Mouse (Mus musculus) lung, postnatal 4 days (tissue): ENCODE results near the gene Abca8a.
"Not testable (repeated sequence)": the region's sequence is repeated elsewhere in the genome, so short reads cannot be mapped to it uniquely, and the experiment has no call there.

Source experiments
- DNase-seq, 2 experiments: peaks; one replicate each; pipeline ENCODE4 v3.0.0; 2021

Gene Abca8a

DNA sequence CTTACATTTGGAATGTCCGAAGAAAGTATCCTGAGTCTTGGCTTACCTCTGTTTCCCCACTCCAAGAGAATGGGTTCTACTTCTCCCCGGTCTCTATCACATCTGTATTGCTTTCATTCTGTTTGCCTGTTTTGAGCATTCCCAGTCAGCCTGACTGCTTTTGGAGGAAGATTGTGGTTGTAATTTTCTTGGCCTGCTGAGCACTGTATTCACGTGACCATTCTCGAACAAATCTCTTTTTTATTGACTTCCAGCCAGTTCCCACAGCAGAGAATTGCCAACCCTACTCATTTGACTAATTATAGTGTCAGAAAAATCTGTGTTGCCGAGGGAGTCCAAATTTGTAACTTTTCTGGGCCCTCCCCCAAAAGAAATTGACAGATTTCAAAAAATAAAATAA lies at the start of gene Abca8a:
Abca8a (minus strand) TSS at position 121 of the 400 bp plus-strand sequence.
- DNase-seq, result no peak

DNA sequence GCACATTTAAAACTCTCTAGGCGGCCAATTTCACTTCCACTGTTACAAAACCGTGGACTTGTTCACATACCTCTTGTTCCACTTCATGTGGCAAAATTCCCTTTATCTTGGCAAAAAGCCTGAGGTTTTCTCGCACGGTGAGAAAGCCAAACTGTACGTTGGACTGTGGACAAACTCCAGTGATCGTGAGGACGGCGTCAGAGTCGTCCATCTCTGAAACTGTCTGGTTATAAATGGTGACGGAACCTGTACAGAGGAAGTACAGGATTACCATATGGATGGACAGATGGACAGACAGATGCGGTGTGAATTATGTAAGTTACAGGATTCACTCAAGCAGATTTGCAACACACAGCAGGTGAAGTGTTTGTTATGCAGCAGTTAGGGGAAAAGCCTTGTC lies 49.6 kb upstream of the Abca8a start:
- no peak for DNase-seq

DNA sequence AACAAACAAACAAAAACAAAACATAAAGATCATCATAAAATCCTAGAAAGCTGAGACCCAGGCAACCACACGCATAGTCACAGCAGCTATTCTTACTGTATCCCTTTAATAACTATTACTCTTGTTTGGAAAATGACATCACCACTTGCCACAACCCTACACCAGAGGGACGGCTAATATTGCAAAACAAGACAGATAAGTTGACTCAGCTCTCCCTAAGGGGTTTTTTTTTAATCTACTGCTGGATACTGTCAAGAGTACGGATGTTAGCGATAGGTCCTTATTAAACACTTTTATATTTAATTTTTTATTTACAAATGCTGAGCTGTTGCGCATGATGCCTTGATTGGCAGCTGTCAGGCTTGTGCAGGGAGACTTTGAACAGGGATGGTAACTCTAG lies 35.0 kb upstream of the Abca8a start:
- DNase-seq, result no peak

DNA sequence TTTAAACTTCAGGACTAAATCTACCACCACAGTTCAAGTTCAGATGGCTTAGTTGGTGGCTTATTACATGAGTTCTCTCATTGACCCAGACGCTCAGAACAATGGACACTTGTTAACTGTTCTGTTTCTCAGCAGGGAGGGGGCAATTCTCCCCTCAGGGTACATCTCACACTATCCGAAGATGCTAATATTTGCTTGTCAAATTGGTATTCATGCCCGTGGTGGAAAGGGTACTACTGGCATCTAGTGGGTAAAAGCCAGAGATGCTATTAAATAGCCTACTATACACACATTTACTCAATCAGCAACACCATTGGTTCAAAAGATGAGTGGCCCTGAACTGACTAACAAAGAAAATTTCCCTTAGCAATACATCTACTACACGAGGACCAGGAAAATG lies 15.4 kb upstream of the Abca8a start:
- no peak for DNase-seq

DNA sequence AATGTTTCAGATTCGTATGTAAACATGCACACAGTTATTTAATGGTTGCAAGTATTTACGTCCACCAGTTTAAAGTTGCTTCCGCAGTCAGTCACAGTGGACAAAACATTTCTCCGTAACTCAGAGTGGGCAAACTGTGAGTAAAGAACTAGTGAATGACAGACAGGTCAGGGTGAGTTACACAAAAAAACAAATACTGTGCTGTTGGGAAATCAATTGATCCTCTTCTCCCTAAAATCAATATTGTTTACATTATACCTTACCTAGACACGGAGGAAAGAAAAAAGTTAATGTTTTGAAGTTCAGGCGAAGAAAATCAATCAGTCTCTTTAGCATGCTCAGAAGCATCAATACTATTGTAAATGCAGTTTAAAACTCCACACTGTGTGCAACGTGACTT lies 5.7 kb upstream of the Abca8a start:
- no peak for DNase-seq

DNA sequence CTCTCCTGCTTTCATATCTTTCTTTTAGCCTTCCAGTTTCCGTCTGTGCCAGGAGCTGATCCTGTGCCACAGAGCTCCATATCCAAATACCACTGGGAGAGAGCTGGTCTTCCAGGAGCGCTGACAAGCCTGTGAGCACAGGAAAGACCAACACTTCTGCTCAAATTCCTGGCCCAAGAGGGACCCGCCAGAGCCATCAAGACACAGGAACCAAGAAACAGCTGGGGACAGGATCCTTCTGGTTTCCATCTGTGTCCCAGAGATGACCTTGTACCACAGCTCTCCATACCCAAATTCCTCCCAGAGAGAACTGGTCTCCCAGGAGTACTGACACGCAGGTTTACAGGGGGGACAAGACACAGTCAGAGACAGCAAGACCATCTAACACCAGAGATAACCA lies 3.1 kb upstream of the Abca8a start:
- DNase-seq, result no peak

DNA sequence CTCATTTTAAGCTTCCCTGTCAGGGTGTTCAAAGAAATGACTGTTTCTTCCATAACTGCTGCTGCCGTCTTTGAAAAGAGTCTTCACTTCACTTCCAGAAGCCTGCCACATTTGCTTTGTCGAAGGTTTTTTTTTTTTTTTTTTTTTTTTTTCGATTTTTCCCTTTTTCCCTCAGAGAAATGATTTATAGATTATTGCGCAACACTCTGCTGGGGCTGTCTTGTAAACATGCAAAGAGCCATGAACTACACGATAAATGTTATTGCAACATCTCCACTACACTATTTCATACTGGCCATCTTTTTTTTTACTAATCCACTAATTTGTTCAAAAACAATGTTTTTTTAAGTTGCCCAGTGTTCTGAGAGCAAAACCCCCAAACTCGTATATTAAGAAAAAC lies 1.7 kb upstream of the Abca8a start:
- no peak for DNase-seq

DNA sequence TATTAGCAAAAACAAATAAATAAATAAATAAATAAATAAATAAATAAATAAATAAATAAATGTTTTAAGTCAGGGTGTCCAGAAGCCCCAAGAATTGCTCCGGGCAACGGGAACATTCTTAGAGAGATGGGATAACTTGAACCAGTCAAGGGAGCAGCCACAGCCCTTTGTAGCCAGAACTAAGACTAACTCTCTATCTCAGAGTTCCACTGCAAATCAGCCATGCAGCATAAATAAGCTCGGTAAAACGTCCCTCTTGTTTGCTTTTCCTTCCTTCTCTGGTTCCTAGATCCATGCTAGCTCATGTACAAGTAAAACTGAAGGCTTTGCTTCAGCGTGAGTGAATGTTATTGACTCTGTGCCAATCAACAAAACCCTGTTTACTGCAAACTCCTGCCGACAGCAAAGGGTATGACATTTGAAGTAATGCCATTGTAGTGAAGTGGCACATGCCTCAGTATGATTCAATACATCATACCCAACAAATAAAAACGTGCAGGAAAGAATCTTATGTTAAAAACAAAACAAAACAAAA lies 865 bp downstream of the Abca8a start:
- DNase-seq, result no peak

DNA sequence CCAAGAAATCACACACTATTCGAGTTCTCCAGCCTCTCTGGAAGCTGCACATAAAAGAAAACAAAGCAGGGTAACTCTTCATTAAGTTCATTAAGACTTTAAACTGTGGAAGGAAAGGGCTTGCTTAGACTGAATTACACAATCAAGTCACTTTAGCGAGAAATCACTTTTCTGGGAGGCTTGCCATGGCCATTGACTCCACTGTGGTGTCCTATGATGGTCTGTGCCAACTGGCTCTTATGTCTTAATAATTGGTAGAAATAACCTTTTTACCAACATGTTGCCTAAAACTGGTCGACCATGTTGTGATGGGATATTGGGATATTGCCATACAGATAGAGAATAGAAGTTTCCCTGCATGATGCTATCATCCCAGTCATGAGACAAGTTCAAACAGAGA lies 1.5 kb downstream of the Abca8a start:
- DNase-seq, result peak in 1 of 2 experiments; percentile 8

DNA sequence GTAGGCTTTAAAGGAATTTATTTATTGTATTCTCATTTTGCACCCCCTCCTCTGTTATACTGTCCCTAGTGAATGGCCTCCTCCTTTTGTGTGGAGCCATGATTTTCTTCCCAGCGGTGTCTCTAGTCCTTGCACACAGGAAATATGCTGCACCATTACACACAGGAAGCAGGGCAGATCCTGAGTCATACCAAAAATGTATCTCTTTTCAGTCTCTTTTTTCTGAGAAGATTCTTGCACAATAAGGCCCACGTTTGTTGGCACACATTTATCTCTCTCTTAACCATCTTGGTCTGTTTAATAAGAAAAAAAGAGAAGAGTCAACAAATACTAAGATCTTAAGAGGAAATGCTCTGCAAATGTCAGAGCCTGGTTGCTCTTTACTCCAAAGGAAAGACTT lies 4.5 kb downstream of the Abca8a start:
- no peak for DNase-seq

DNA sequence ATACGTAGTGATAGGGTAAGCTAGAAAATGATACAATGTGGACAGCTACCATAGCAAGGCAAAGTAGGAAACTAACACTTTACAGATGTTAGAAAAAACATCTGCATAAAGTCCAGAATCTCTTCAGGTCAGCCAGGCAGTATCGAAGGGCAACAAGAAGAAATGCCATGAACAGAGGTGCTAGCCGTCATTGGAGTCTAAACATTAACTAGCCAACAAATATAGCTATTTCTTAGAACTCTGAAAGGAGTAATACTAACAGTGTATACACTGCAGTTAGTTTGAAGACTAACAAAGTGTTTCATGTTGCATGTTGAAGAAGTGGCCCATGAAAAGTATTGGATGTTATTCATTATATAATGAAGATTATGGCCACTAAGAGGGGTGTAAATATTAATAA lies 23.6 kb downstream of the Abca8a start:
- no peak for DNase-seq

DNA sequence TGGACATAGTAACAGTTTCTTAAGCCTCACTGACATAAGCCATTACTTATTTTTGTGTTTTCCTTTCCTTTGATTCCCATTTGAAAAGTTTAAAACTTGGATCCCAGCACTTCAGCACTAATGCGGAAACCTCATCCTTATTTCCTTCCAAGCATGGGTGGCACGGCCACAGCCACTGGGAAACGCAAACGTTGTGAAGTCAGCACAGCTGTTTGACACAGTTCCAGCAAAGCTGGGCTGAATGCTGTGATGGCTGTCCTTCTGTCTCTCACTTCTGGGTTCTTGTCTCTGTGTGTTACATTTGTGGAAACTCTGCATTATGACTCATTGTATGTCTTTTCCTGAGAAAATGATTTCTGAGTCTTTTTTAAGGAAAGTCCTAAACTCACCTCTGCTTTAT lies 34.7 kb downstream of the Abca8a start:
- DNase-seq, result no peak

DNA sequence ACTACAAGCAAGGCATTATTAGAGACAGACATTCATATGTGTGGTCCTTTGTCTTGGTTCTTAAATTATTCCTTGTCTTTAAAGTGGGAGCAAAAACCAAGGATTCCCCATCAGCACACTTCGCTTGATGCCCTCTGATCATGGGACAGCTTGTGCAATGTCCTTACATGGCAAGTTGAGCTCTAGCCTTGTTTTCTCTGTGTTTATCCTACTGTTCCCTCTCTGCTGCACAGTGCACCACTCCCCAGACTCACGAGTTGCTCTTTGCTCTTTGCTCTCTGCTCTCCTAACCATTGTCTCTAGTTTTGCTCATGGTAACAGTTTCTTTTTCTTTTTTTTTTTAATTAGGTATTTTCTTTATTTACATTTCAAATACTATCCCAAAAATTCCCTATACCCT lies 35.7 kb downstream of the Abca8a start:
- no peak for DNase-seq

DNA sequence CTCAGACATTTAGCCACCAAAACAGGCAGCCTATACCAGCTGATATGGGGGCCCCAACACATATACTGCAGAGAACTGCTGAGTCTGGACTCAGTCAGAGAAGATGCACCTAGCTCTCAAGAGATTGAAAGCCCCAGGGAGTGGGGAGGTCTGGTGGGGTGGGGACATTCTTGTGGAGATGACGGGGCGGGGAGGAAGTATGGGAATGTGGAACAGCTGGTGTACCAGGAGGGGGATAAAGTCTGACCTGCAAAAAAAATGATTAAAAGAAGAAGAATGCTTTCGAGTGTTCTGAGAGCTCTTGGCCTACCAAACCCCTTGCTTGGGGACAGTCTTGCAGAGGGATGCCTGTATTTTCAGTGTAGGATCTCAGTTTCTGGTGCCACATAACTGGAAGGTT lies 42.1 kb downstream of the Abca8a start:
- no peak for DNase-seq

DNA sequence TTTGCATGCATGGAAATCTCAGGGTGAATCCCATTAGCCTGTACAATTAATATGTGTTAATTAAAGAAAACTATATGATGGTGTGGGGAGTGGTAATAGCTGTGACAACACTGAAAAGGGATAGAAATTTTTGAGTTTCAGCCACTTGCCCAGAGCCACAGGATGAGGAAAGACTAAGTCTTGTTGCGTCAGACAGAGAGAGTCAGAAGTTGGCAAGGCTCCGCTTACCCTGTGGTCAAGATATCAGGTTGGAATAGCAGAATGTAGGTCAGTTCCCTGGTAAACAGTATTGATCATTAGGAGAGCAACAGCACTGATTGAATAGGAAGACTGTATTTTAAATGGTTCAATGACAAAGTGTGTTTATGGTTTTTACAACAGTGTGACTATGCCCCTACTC lies 58.0 kb downstream of the Abca8a start:
- no peak for DNase-seq

DNA sequence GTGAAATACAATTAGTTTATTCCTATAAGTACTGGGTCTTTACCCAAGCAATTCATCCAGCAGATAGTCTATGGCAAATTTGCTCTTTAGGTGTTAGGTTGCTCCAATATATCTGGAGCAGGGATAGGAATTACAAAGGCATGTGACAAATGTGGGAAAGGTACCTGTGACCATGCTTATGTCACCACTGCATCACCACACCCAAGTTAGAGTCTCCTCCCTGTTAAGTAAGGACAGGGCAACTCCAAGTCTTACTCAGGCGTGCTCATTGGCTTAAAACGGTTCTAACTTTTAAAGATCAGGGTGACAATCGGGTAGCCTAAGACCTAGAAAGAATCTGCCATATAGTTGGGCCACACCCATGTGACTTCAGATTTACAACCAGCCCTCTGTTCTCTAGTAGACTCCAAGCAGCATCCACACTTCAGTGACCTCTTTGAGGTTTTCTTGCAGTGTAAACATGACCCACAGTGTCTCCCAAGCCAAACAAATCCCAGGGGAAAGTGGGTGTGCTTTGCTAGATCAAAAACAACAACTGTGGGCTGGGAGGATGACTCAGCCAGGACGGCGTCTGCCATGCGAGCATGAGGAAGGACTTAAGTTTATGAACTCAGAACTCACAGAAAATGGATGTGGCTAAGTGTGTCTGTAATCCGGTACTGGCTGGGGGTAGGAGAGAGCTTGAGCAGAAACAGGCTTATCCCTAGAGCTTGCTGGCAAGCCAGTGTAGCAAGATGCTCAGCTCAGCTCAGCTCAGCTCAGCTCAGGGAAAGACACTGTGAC lies 66.7 kb downstream of the Abca8a start:
- peak; percentile 9 to 32 for DNase-seq

DNA sequence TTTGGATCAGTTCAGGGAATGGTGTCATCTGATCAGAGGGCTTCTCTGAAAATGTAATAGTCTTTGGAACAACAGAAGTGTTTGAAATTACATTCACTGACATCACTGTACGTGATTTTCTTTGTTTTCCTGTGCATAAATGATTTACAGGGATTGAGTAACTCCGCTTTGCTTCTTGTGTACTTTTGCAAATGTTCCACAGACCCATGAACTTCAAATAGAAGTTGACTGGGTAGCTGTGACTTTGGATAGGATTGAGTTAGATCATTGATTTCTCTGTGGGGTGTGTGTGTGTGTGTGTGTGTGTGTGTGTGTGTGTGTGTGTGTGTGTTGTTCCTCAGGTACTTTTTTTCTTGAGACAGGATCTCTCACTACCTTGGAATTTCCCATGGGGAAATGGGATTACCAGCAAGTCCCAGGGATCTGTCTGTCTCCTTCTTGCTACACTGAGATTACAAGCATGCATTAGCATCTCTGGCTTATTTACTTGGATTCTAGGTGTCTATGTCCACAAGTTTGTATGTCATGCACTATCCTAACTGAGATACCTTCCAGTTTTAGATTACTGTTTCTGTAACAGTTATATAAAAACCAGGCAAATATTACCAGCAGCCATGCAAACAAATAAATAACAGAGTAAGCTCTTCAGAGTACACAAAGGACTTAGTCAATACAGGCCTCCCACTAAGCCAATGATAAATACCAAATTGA lies 84.8 kb downstream of the Abca8a start:
- DNase-seq, result no peak

DNA sequence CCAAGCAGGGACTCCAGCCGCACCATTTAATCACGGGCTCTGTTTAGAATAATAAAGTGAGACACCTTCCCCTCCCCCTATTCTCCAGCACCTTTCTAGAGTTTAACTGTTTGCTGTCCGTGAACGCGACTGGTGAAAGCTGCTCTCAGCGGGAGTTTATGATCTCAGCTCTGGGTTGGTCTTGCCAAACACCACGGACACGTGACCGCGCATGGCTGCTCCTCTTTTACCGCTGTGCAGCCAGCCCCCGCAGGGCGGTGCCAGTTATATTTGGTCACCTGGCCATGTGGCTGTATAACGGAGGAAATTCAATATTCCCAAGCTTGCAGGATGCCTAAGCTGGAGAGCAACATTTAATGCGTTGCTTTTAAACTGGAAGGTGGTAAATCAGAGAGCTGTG lies 100.2 kb downstream of the Abca8a start, which contains the start of gene Abca8b:
Abca8b (minus strand) TSS at position 222 of the 400 bp plus-strand sequence.
- DNase-seq, result peak; percentile 56 to 69

DNA sequence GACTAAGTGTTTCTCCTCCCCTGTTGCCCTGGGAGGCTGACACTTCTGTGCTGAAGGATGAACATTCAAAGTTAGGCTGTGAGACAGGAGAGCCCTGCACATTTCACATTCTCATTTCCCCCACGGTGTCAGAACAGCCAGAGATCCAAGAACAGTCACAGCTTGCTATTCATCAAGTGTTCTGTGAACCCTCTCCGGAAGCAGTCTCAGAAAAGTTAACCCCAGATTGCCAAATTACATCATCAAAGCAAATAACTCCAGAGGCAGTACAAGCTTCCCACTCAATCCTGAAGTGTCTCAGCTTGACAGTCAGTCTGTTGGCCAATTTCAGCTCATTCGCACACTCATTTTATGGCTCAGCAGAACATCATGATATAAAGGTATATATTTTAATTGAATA lies 100.8 kb downstream of the Abca8a start:
- DNase-seq, result peak in 1 of 2 experiments; percentile 9

DNA sequence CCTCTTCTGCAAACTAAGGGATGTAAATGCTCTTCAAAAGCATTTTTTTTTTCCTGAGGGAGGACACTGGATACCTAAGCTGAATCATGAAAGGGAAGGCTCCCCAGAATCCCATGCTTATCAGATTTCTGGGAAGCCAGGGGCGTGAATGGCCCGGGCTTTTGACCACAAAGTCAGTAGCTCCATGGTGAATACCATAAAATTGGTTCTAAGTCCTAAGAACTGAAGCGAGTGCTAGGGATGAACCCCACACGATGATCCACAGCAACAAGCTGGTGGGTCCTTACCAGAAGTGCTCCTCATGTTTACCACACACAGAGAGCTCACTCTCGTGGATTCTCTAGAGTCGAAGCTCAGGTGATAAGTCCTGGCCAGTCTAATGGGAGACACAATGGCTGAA lies 101.8 kb downstream of the Abca8a start:
- DNase-seq, result no peak

DNA sequence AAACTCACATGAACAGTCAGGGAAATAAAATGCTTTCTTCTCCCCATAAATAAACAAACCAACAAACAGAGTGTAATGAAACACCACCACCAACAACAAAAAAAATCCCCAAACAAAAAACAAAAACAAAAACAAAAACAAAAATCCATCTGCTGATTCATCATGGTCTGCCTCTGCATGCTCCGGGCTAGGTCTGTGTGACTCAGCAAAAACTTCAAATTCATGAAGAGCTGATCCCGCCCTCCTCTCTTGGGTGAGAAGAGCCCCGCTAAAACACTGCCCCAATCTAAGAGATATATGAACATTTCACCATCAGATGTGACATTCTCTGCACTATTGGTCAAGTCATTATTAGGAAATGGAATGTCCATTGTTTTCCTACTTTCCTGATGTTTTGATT lies 104.5 kb downstream of the Abca8a start:
- no peak for DNase-seq

DNA sequence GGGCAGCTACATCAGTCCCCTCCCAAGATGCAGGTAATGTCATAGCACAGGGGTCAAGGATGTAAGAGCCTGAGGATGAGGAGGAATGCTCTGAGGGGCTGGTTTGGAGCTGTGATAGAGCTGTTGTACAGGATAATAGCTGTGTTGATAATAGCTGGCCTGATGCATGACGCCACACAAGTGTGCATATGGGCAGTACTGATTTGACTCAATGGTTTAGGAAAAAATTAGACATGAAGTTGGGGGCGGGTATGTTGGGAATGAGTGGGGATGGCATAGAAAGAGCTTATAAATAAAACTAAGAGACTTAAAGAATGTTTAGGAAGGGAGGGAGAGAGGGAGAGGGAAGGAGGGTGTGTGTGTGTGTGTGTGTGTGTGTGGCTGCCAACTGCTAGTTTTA lies 105.5 kb downstream of the Abca8a start:
- DNase-seq, result no peak

DNA sequence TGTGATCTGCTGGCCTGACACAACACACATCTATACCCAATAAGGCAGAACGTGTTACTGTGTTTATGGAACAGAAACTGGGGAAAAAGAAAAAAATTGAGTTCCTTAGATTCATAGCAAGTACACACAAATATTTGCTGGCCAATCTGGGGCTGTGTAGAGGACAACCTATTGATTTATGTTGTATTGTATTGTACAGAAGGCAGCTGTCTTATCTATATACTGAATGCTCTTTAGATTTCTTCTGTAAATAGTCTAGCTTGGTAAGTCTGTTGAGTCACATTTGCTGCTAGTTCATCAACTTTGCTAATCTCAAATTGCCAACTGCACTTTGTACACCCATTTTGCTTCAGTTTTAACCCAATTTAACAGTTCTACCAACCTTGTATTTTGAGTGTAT lies 107.6 kb downstream of the Abca8a start:
- no peak for DNase-seq

DNA sequence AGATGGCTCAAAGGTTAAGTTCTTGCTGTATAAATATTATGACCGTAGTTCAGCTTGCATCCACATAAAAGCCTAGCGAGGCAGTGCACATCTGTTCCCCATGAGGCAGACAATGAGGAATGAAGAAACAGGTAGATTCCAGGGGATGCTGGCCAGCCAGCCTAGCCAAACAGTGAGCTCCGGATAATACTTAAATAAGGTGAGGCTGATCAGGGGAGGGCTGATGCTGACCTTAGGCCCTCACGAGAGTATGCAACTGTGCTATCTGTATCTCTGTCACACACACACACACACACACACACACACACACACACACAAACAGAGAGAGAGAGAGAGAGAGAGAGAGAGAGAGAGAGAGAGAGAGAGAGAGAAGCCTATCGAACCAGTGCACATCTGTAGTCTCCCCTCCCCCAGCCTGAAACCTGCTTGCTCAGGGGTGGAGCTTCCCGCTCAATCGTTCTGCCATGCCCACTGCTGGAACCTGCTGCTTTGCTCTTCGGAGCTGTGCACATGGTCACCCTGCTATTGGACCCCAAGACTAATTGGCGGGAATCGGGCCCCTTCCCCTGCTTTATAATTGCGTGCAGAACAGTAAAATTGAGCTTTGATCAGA lies 108.2 kb downstream of the Abca8a start:
- DNase-seq, result not testable (repeated sequence)
